Mouse (Mus musculus): ENCODE data around the gene Ces3b.

Ces3b gene

GRCm38 (mm10) chr8:105142395-105142794 is 58.8 kb downstream of the Ces3b start:
- DNase-seq (ENCODE audit: extremely low spot score, low spot score): no peak

Data from neural tube, embryonic 10.5 days (tissue).